Mouse (Mus musculus) MEL (cell line): ENCODE data around the gene Nmrk1. TPM values are rescaled to one million over a fixed set of nuclear protein-coding genes. Genes with fewer than 3 reads are reported as not detected.

Source experiments
- DNase-seq: peaks from one replicate; pipeline ENCODE4 v3.0.0; 2011; ENCODE audit warnings: low read depth, low spot score
- H3K27ac ChIP-seq: 2 replicates; pipeline ENCODE4 v1.5.1; 2012; ENCODE audit warnings: low read depth, mild to moderate bottlenecking, control low read depth, low read length, moderate library complexity; ENCODE audit not compliant: control insufficient read depth
- H3K27me3 ChIP-seq, 2 experiments: fragments of 150-350 bp in 1 of 2; sonication (generic) in 1 of 2; 2 replicates each; pipeline ENCODE4 v1.6.1; 2012; ENCODE audit warnings: low read length in 2 of 2, mild to moderate bottlenecking in 2 of 2, improper control_type of control experiment in 1 of 2, moderate library complexity in 1 of 2; ENCODE audit not compliant: insufficient read depth in 2 of 2, control insufficient read depth in 1 of 2
- H3K36me3 ChIP-seq, 2 experiments: 2 replicates each; pipeline ENCODE4 v1.6.1; 2012 to 2014; ENCODE audit warnings: low read length in 2 of 2, improper control_type of control experiment in 1 of 2, inconsistent platforms in 1 of 2, mild to moderate bottlenecking in 1 of 2; ENCODE audit not compliant: insufficient read depth in 2 of 2, control insufficient read depth in 1 of 2
- H3K4me1 ChIP-seq, 2 experiments: fragments of 150-350 bp in 1 of 2; sonication (generic) in 1 of 2; 2 replicates each; pipeline ENCODE4 v1.6.1; 2012; ENCODE audit warnings: low read length in 2 of 2, improper control_type of control experiment in 1 of 2, mild to moderate bottlenecking in 1 of 2; ENCODE audit not compliant: insufficient read depth in 2 of 2, control insufficient read depth in 1 of 2
- H3K4me3 ChIP-seq, 2 experiments: fragments of 150-350 bp in 1 of 2; sonication (generic) in 1 of 2; 2 replicates each; pipeline ENCODE4 v1.5.1; 2012; ENCODE audit warnings: low read depth in 2 of 2, low read length in 2 of 2, mild to moderate bottlenecking in 2 of 2, moderate library complexity in 2 of 2, control low read depth in 1 of 2, improper control_type of control experiment in 1 of 2; ENCODE audit not compliant: control insufficient read depth in 1 of 2, insufficient read depth in 1 of 2
- H3K79me2 ChIP-seq: 2 replicates; pipeline ENCODE4 v1.6.1; 2012; ENCODE audit warnings: mild to moderate bottlenecking, low read length, moderate library complexity; ENCODE audit not compliant: control insufficient read depth, poor library complexity, insufficient read depth
- H3K9ac ChIP-seq: 2 replicates; pipeline ENCODE4 v1.6.1; 2012; ENCODE audit warnings: low read depth, mild to moderate bottlenecking, control low read depth, low read length, moderate library complexity; ENCODE audit not compliant: control insufficient read depth, poor library complexity, severe bottlenecking
- H3K9me3 ChIP-seq: fragments of 150-350 bp; sonication (generic); replicated peaks from 2 replicates; pipeline ENCODE4 v1.6.1; 2012; ENCODE audit warnings: mild to moderate bottlenecking, low read length, improper control_type of control experiment, moderate library complexity; ENCODE audit not compliant: insufficient read depth
- BHLHE40 ChIP-seq: IDR thresholded peaks from 2 replicates; pipeline ENCODE4 v1.6.1; 2012; ENCODE audit warnings: low read depth, mild to moderate bottlenecking, inconsistent platforms, low read length, improper control_type of control experiment, borderline replicate concordance
- CHD2 ChIP-seq: IDR thresholded peaks from 2 replicates; pipeline ENCODE4 v1.6.1; 2011; ENCODE audit warnings: low read length, improper control_type of control experiment
- GATA1 ChIP-seq: IDR thresholded peaks from 2 replicates; pipeline ENCODE4 v1.6.1; 2011; ENCODE audit warnings: low read depth, low read length, improper control_type of control experiment
- HCFC1 ChIP-seq: IDR thresholded peaks from 2 replicates; pipeline ENCODE4 v1.6.1; 2012; ENCODE audit warnings: low read depth, mild to moderate bottlenecking, inconsistent platforms, low read length, improper control_type of control experiment, moderate library complexity
- MAFK ChIP-seq: IDR thresholded peaks from 2 replicates; pipeline ENCODE4 v1.6.1; 2011; ENCODE audit warnings: low read depth, mild to moderate bottlenecking, low read length, improper control_type of control experiment, borderline replicate concordance
- MAX ChIP-seq: IDR thresholded peaks from 2 replicates; pipeline ENCODE4 v1.6.1; 2011; ENCODE audit warnings: low read length, improper control_type of control experiment
- MAZ ChIP-seq: IDR thresholded peaks from 2 replicates; pipeline ENCODE4 v1.6.1; 2012; ENCODE audit warnings: low read depth, mild to moderate bottlenecking, inconsistent platforms, low read length, improper control_type of control experiment
- MEF2A ChIP-seq: IDR thresholded peaks from 2 replicates; pipeline ENCODE4 v1.6.1; 2014; ENCODE audit warnings: low read depth, mild to moderate bottlenecking, inconsistent platforms, low read length, improper control_type of control experiment; ENCODE audit not compliant: poor library complexity, insufficient replicate concordance, severe bottlenecking; ENCODE audit errors: extremely low read depth
- MYB ChIP-seq: IDR thresholded peaks from 2 replicates; pipeline ENCODE4 v1.6.1; 2011; ENCODE audit warnings: mild to moderate bottlenecking, low read depth, low read length, improper control_type of control experiment
- NRF1 ChIP-seq: IDR thresholded peaks from 2 replicates; pipeline ENCODE4 v1.6.1; 2014; ENCODE audit warnings: low read depth, mild to moderate bottlenecking, inconsistent platforms, low read length, improper control_type of control experiment, moderate library complexity; ENCODE audit not compliant: poor library complexity, insufficient read depth, severe bottlenecking
- POLR2AphosphoS2 ChIP-seq: IDR thresholded peaks from 2 replicates; pipeline ENCODE4 v1.6.1; 2011; ENCODE audit warnings: low read length, improper control_type of control experiment
- RAD21 ChIP-seq: IDR thresholded peaks from 2 replicates; pipeline ENCODE4 v1.6.1; 2011; ENCODE audit warnings: mild to moderate bottlenecking, low read depth, low read length, improper control_type of control experiment
- RCOR1 ChIP-seq: IDR thresholded peaks from 2 replicates; pipeline ENCODE4 v1.6.1; 2012; ENCODE audit warnings: low read depth, mild to moderate bottlenecking, inconsistent platforms, low read length, improper control_type of control experiment
- SMC3 ChIP-seq: IDR thresholded peaks from 2 replicates; pipeline ENCODE4 v1.6.1; 2011; ENCODE audit warnings: low read depth, low read length, improper control_type of control experiment
- TBP ChIP-seq: IDR thresholded peaks from 2 replicates; pipeline ENCODE4 v1.8.0; 2011; ENCODE audit warnings: low read depth, low read length, improper control_type of control experiment
- USF1 ChIP-seq: IDR thresholded peaks from 2 replicates; pipeline ENCODE4 v1.6.1; 2014; ENCODE audit warnings: low read depth, mild to moderate bottlenecking, inconsistent platforms, low read length, improper control_type of control experiment, moderate library complexity
- USF2 ChIP-seq, 2 experiments: IDR thresholded peaks; 2 replicates each; pipeline ENCODE4 v1.6.1; 2011 to 2012; ENCODE audit warnings: improper control_type of control experiment in 2 of 2, low read length in 2 of 2, borderline replicate concordance in 1 of 2, inconsistent platforms in 1 of 2, low read depth in 1 of 2, mild to moderate bottlenecking in 1 of 2; ENCODE audit not compliant: insufficient read depth in 1 of 2
- ZC3H11A ChIP-seq: IDR thresholded peaks from 2 replicates; pipeline ENCODE4 v1.6.1; 2012; ENCODE audit warnings: low read depth, mild to moderate bottlenecking, inconsistent platforms, low read length, improper control_type of control experiment
- ZMIZ1 ChIP-seq: IDR thresholded peaks from 2 replicates; pipeline ENCODE4 v1.6.1; 2012; ENCODE audit warnings: low read depth, mild to moderate bottlenecking, inconsistent platforms, low read length, improper control_type of control experiment, moderate library complexity
- ZNF384 ChIP-seq: IDR thresholded peaks from 2 replicates; pipeline ENCODE4 v1.6.1; 2012; ENCODE audit warnings: low read depth, mild to moderate bottlenecking, inconsistent platforms, low read length, improper control_type of control experiment
- polyA plus RNA-seq, 2 experiments: library from polyadenylated mRNA; stranded (reverse) in 1 of 2; unstranded in 1 of 2; fragments of >175 nt in 1 of 2; fragments of >200 nt in 1 of 2; gene quantifications; 2 replicates each; pipeline versions ENCODE4 v1.2.1 to v1.2.4; 2012; ENCODE audit warnings: low replicate concordance in 2 of 2, low read depth in 1 of 2; ENCODE audit not compliant: insufficient read length in 2 of 2, insufficient read depth in 1 of 2, missing spikeins in 1 of 2
- total RNA-seq: library from RNA; depleted of rRNA; stranded (reverse); fragments of 300-350 nt; gene quantifications from 2 replicates; pipeline ENCODE4 v1.2.3, GENCODE M21; 2012

Gene Nmrk1
- total and polyA plus RNA-seq, 3 experiments = 18.5 to 22.5 TPM; not detected in 1

GRCm38 (mm10) chr19:18629589-18629988 is 2.2 kb upstream of the Nmrk1 start:
- Histone ChIP-seq H3K27ac (no peak overlapping the region), H3K36me3 (peaks cover 0 to 15% of the 10 kb centered on the region in 2 experiments; a peak in 2 of 4 replicates), H3K79me2 (peaks cover 56% of the 10 kb centered on the region), H3K4me1 (peaks cover 4 to 22% of the 10 kb centered on the region in 2 experiments), H3K9ac (no peak overlapping the region), H3K4me3 (peak overlapping the region in 1 of 2 experiments; percentile 100; a peak in 1 of 4 replicates), H3K27me3 (no peaks in the 10 kb centered on the region), H3K9me3 (no peaks in the 10 kb centered on the region)
- DNase-seq = no peak
- TF ChIP-seq GATA1 = no peak
- no peak for TF ChIP-seq MAZ
- no peak for TF ChIP-seq BHLHE40
- no peak for TF ChIP-seq NRF1
- no peak for TF ChIP-seq RCOR1
- TF ChIP-seq SMC3 = no peak
- TF ChIP-seq MEF2A = no peak
- no peak for TF ChIP-seq MAFK
- TF ChIP-seq CHD2 = no peak
- TF ChIP-seq MAX = no peak
- no peak for TF ChIP-seq MYB
- no peak for TF ChIP-seq HCFC1
- no peak for TF ChIP-seq USF1
- no peak for TF ChIP-seq ZC3H11A
- TF ChIP-seq RAD21 = no peak
- no peak for TF ChIP-seq USF2 (IDR thresholded peaks at IDR 0.05; ENCODE audit: borderline replicate concordance in 1 of 2, insufficient read depth in 1 of 2, low read depth in 1 of 2, low read length in 2 of 2)
- TF ChIP-seq TBP = no peak
- no peak for TF ChIP-seq ZNF384
- TF ChIP-seq ZMIZ1 = no peak
- no peak for TF ChIP-seq POLR2AphosphoS2
